Mouse (Mus musculus) B cell, adult (primary cell): ENCODE data around the gene Il17re. TPM values are rescaled to one million over a fixed set of nuclear protein-coding genes. Genes with fewer than 3 reads are reported as not detected.

ENCODE experiments used
- total RNA-seq: library from RNA; stranded (reverse); gene quantifications from 4 replicates; pipeline ENCODE4 v1.2.4, GENCODE M21; 2023; ENCODE audit not compliant: inconsistent age

The Il17re gene
- total RNA-seq = not detected in 4 replicates

GRCm38 (mm10) chr6:113457952-113458534, at the start of gene Il17re:
Gene Il17re (plus strand): TSS chr6:113458484.

GRCm38 (mm10) chr6:113419199-113419587, 39.1 kb upstream of the Il17re start, which contains the start of gene Rpusd3:
Gene Rpusd3 (minus strand): TSS chr6:113419340.

DNA sequence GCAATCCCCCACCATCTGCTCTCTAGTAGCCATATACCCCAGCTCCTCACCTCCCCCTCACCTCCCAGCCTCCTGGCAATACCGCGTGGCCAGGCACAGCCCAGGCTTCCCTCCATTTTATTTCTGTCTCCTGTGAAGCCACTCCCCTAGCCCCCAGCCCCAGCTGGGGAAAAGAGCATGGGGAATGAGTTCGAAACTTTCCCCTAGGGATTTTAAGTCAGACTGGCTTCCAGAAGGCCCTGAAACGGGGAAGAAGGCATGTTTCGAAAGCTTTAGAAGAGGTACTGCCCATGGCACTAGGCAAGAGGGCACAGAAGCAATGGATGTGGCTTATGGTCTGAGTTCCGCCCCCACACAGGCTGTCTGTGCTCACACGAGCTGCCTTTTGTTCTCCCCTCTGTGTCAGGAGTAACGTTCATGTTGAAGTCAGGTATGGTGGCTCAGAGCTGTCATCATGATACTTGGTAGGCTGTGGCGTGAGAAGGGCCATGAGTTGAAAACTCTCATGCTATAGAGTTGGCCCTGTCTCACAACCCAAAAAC, 22.5 kb upstream of the Il17re start, which contains the start of gene Cidec:
Gene Cidec (minus strand): TSS at position 97 of the 542 bp plus-strand sequence.

GRCm38 (mm10) chr6:113442442-113443090, 15.7 kb upstream of the Il17re start, which contains the start of gene Jagn1:
Gene Jagn1 (plus strand): TSS chr6:113442569.

GRCm38 (mm10) chr6:113471297-113471936, 13.1 kb downstream of the Il17re start, which contains the start of gene Il17rc:
Gene Il17rc (plus strand): TSS chr6:113471427.

GRCm38 (mm10) chr6:113483100-113483615, 24.9 kb downstream of the Il17re start, which contains the start of gene Creld1:
Gene Creld1 (plus strand): TSS chr6:113483297.

GRCm38 (mm10) chr6:113501388-113502084, 43.3 kb downstream of the Il17re start, which contains the start of gene Prrt3:
Gene Prrt3 (minus strand): TSS chr6:113501931.

Other genes starting within 250 kb of the Il17re start
- gene Mtmr14, start 220.6 kb upstream of the Il17re start, total RNA-seq = 54.8 to 63.2 TPM (median 61.3 TPM) in 4 replicates
- gene Cpne9, start 176.2 kb upstream of the Il17re start, total RNA-seq = 1.4 to 2.1 TPM (median 1.8 TPM) in 4 replicates
- 63.1 to 71.2 TPM (median 67.3 TPM) in 4 replicates for gene Brpf1, start 151.3 kb upstream of the Il17re start, total RNA-seq
- gene Ogg1, start 131.5 kb upstream of the Il17re start, total RNA-seq = 13.3 to 18.1 TPM (median 14.8 TPM) in 4 replicates
- 0.77 to 2.4 TPM (median 1.0 TPM) in 4 replicates for gene Camk1, start 114.5 kb upstream of the Il17re start, total RNA-seq
- 27.7 to 30.8 TPM (median 28.5 TPM) in 4 replicates for gene Tada3, start 80.6 kb upstream of the Il17re start, total RNA-seq
- gene Arpc4, start 80.4 kb upstream of the Il17re start, total RNA-seq = 257 to 299 TPM (median 278 TPM) in 4 replicates
- 31.2 to 38.7 TPM (median 36.2 TPM) in 4 replicates for gene Ttll3, start 69.2 kb upstream of the Il17re start, total RNA-seq
- 9.4 to 24.2 TPM (median 14.4 TPM) in 4 replicates for gene Rpusd3, start 39.1 kb upstream of the Il17re start, total RNA-seq
- gene Cidec, start 22.7 kb upstream of the Il17re start, total RNA-seq = not detected in 4 replicates
- gene Jagn1, start 15.9 kb upstream of the Il17re start, total RNA-seq = 16.2 to 21.7 TPM (median 18.7 TPM) in 4 replicates
- not detected in 4 replicates for gene Il17rc, start 12.9 kb downstream of the Il17re start, total RNA-seq
- gene Creld1, start 24.8 kb downstream of the Il17re start, total RNA-seq = 15.4 to 17.8 TPM (median 17.1 TPM) in 4 replicates
- gene Prrt3, start 43.4 kb downstream of the Il17re start, total RNA-seq = 0.36 to 0.86 TPM (median 0.72 TPM) in 4 replicates
- gene Emc3, start 73.2 kb downstream of the Il17re start, total RNA-seq = 71.5 to 80.4 TPM (median 76.9 TPM) in 4 replicates
- 2.1 to 2.7 TPM (median 2.5 TPM) in 4 replicates for gene Fancd2, start 73.2 kb downstream of the Il17re start, total RNA-seq
- not detected in 4 replicates for gene Fancd2os, start 142.2 kb downstream of the Il17re start, total RNA-seq
- 108 to 128 TPM (median 115 TPM) in 4 replicates for gene Brk1, start 146.3 kb downstream of the Il17re start, total RNA-seq
- 29.5 to 35.8 TPM (median 30.8 TPM) in 4 replicates for gene Vhl, start 165.5 kb downstream of the Il17re start, total RNA-seq
- gene Irak2, start 180.0 kb downstream of the Il17re start, total RNA-seq = 152 to 170 TPM (median 165 TPM) in 4 replicates
- gene Tatdn2, start 238.6 kb downstream of the Il17re start, total RNA-seq = 172 to 209 TPM (median 195 TPM) in 4 replicates